Mouse (Mus musculus): Measurements from ENCODE around the gene Ing4.
"Not testable (repeated sequence)": the region's sequence is repeated elsewhere in the genome, so short reads cannot be mapped to it uniquely, and the experiment has no call there.

Ing4 gene

DNA sequence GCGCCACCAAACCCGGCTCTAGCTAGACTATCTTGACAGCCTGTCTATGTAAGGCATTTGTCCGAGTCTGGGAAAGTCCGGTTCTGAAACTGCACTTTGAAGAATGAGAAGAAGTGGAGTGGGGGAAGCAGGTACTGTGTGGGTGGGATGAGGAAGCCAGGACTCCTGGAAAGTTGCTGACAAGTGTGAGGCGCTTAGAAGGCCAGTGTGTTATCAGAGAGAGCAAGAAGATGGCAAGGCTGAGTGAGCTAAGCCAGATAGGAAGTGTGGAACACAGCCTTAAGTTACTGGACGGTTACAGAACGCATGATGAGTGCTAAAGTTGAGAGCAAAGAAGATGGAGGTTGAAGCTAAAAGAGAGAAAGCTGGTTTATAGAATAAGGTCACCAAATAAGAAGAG, 2.5 kb downstream of the Ing4 start:
- no peak for DNase-seq (ENCODE audit: low read depth)

DNA sequence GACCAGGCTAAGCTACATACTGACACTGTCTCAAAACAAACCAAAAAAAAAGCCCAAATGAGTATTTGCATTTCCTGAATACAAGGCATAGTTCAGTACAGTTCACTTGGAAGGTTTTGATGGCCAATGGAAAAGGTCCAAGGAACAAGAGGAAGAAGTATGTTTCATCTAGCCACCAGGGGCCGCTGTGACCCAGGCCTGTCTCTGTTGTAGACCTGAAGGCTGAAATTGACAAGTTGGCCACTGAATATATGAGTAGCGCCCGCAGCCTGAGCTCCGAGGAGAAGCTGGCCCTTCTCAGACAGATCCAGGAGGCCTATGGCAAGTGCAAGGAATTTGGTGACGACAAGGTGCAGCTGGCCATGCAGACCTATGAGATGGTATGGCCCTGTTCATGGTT, 7.1 kb downstream of the Ing4 start:
- DNase-seq (ENCODE audit: low read depth): peak; percentile 86

DNA sequence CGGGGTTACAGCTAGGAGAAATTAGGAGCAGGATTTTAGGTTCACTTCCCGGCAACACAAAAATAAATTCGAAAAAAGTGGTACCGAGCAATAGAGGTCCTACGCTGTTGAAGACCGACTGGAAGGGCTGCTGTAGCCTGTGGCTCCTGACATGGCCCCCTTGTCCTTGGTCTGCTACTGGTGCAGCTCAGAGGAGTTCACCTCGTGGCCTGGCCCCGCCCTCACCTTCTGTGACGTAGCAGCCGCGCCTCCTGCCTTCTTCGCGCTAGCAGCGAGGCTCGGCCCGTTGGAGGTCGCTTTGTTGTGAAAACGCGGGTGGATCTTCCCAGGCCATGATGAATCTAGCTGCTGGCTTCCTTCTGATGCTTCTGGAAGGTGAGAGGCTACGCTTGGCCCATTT, 10.1 kb downstream of the Ing4 start, which contains the start of gene Acrbp:
Acrbp (plus strand) TSS at position 12 of the 400 bp plus-strand sequence.
- no peak for DNase-seq (ENCODE audit: low read depth)

DNA sequence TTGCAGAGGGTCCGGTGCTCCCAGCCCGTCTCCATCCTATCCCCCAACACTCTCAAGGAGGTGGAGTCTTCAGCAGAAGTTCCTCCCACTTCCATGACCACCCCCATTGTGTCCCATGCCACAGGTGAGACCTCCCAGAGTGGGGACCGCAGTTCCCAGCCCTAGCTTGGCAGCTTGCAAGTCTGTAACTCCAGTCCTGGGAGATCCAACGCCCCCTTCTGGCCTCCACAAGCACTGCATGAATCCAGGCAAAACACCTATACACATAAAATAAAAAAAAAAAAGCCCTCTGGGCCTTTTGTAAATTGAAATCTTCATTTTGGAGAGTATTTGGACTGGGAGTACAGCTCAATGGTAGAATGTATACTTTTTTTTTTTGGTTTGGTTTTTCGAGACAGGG, 11.7 kb downstream of the Ing4 start:
- peak; percentile 62 for DNase-seq (ENCODE audit: low read depth)

DNA sequence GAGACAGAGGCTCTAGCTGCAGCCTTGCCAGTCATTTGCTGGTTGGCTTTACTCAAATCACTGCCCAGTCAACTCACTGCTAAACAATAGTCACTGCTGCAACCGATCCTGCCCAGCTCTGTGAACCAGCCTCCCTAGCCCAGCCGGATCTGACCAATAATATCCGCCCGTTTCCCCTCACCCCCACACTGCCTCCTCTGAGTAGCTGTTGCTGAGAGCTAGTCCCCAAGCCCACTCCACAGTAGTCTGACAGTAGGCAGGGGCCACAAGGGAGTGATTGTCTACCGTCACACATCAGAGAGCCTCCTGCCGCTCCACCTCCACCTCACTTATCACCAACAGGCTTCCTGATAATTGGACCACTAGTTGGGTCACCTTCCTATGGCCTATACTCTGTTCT, 21.9 kb downstream of the Ing4 start:
- no peak for DNase-seq (ENCODE audit: low read depth)

DNA sequence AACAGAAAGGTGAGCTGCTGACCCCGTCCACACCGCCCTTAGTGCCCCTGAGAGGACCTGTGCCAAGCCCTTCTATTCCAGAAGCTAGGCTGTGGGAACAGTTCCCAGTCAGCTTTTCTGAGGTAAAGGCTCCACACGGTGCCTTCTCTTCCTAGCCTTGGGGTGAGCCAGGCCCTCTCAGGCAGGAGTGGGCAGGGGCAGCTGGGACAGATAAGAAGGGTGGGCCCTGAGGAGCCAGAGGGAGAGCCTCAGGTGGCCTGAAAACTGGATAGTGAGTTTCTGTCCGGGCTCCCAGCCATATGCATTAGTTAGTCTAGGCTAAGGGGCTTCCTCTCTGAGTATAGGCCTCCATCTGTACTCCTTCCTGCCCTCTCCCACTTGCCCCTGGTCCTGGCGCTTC, 23.0 kb downstream of the Ing4 start:
- DNase-seq (ENCODE audit: low read depth): no peak

DNA sequence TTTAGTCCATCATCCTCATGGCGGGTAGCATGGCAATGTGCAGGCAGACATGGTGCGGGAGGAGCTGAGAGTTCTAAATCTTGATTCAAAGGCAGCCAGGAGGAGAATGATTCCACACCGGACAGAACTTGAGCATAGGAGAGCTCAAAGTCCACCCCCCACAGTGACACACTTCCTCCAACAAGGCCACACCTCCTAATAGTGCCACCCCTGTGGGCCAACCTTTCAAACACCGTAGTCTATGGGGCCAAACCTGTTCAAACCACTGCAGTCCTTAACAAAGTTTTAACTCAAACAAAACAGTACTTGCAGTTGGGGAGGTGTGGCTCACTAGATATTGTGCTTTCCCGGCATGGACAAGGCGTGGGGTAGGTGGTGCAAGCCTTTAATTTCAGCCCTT, 24.3 kb downstream of the Ing4 start:
- DNase-seq (ENCODE audit: low read depth): no peak

DNA sequence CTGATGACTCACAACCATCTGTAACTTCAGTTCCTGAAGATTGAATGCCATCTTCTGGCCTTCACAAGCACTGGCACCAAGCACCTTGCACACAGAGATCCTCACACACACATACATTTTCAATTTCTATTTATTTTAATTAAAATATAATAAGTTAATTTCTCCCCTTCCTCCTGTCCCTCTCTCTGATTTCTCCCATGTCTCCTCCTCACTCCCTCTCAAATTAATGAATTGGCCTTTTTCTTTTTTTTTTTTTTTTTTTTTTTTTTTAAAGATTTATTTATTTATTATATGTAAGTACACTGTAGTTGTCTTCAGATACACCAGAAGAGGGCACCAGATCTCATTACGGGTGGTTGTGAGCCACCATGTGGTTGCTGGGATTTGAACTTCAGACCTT, 25.7 kb downstream of the Ing4 start:
- not testable (repeated sequence) for DNase-seq (ENCODE audit: low read depth)

DNA sequence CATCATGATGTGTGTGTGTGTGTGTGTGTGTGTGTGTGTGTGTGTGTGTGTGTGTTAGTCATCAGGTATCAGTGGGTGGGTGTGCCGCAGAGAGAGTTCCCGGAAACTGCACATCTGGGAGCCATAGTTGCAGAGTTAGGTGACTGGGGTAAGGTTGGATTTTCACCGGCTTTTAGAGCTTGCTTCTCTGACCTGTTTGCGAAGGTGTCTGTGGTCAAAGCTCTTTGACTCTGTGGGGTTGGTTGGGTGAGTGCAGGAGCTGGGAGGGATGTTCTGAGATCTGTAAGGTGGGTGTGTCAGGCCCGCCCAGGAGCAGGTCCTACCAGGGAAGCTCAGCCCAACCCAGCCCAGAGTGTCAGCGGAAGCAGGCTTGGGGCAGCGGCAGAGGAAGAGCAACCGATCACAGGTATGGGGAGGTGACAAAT, 28.0 kb downstream of the Ing4 start, which contains the start of gene Lpar5:
Lpar5 (plus strand) TSS at position 350 of the 425 bp plus-strand sequence.
- peak; percentile 73 for DNase-seq (ENCODE audit: low read depth)

DNA sequence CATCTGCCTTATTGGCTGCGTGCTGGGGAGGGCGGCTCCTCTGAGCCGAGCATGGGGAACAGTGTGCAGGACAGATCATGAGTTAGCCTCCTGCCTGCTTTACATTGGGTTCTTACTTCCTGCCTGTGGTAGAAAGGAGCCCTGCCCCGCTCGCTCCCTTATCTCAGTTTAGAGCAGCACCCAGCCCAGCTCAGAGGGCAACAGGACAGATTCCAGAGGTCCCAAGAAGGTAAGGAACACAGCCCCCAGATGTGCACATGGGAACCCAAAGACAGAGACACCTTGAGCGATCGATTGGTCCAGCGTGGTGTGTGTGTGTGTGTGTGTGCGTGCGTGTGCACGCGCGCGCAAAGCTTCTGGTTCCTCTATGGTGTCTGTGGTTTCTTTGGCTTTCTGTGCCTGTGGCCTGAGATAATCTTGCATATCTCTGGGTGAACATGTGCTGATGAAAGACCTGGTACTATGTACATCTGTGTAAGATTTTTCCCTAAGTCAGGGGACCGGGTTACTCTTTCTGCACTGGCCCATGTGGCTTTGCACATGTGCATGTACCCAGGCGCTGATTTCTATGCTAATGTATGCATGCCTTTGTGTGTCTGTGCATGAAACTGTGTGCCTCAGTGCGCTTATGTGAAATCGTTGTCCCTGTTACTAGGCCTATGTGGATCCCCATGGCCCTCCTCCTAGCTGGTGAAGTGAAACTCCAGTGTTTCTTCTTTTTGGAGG, 31.8 kb downstream of the Ing4 start:
- DNase-seq (ENCODE audit: low read depth): peak; percentile 78

DNA sequence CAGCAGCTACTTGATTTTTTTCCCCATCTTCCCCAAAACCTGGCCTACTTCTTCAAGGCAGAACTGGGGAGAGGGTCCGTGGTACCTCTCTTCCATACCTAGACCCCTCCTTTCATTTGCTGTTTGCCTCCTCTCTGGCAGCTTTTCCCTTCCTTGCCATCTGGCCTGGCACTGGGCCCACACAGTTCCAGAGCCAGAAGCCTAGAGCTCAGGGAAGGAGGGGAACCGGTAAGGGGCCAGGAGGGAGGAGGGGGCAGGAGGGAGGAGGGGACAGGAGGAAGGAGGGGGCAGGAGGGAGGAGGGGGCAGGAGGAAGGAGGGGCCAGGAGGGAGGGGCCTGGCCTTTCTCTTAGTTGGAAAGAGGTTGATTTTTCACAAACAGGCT, 32.3 kb downstream of the Ing4 start:
- DNase-seq (ENCODE audit: low read depth): peak; percentile 52

DNA sequence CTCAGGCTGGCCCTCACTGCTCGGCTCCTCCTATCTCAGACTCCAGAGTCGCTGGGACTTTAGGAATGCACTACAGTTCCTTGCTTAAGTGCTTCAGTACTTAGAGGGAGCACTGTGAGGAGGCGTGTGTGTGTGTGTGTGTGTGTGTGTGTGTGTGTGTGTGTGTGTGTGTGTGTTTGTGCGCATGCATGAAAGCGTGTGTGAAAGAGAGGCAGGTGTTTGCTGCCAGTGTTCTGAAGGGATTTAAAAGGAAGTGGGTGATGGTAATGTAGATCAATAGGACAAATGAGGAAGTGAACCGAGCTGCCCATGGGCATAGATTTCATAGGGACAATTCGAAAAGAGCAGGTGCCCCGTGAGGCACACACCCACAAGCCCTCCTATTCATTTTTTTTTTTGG, 34.3 kb downstream of the Ing4 start:
- no peak for DNase-seq (ENCODE audit: low read depth)

DNA sequence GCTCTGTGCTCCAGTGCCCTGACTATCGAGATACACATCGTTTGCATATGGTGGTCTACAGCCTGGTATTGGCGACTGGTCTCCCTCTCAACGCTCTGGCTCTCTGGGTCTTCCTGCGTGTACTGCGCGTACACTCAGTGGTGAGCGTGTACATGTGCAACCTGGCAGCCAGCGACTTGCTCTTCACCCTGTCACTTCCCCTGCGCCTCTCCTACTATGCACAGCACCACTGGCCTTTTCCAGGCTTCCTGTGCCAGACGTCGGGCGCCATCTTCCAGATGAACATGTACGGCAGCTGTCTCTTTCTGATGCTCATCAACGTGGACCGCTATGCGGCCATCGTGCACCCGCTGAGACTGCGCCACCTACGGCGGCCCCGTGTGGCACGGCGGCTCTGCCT, 41.8 kb downstream of the Ing4 start:
- no peak for DNase-seq (ENCODE audit: low read depth)

DNA sequence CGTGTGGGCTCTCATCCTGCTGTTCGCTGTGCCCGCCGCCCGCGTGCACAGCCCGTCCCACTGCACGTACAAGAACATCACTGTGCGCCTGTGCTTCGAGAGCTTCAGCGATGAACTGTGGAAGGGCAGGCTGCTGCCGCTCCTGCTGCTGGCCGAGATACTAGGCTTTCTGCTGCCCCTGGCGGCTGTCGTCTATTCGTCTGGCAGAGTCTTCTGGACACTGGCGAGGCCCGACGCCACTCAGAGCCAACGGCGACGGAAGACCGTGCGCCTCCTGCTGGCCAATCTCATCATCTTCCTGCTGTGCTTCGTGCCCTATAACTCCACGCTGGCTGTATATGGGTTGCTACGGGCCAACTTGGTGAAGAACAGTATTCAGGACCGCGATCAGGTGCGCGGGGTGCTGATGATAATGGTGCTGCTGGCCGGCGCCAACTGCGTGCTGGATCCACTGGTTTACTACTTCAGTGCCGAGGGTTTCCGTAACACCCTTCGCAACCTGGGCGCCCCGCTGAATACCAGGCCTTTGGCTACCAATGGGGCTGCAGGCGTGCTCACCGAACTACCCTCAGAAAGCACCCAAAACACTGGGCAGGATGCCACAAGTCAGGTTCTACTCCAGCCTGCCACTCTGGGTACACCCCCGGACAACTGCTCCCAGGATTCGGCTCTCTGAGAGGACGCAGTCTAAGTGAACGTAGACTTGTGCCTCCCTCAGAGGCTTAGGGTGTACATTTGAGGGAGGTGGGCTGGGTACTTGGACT, 42.4 kb downstream of the Ing4 start:
- peak; percentile 13 for DNase-seq (ENCODE audit: low read depth)

DNA sequence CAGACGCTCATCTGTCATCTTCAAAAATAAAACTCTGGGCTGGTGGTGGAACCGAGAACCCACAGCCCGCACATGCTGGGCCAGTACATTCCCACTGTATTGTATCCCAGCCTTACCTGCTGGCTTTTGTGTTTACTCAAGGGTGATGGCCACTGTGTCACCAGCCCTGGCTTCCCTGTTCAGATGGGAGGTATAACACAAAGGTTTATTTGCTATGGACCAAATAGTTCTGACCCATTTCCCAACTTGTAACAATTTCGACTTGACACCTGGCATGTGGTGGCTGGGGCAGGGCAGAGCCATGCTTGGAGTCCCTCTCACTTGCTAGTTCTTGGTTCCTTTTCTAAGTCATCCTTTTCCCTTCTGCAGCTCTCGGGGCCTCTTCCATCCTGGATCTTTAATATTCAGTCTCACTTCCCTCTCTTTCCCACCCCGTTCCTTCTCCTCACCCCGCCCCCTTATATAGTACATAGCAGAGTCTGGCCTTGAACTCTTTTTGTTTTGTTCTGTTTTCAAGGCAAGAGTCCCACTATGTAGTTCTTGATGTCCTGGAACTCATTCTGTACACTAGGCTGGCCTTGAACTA, 43.3 kb downstream of the Ing4 start:
- DNase-seq (ENCODE audit: low read depth): no peak

DNA sequence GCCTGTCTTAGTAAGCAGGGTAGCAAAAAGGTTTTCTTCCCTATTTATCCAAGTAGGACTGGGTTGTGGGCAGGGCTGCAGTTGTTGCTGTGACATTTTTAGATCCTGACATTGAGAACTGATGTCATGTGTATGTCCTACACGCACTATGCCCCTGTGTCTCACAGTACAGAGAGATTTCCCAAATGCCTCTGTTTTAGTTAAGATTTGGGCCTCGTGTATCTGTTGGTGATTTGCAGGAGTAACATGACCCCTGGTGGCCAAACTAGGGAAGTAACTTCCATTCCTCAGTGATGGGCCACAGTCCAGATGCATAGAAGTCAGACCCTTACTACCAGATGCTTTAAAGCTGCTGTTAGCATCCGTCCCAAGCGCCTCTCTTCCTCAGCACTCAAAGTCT, 44.9 kb downstream of the Ing4 start:
- DNase-seq (ENCODE audit: low read depth): peak; percentile 83

DNA sequence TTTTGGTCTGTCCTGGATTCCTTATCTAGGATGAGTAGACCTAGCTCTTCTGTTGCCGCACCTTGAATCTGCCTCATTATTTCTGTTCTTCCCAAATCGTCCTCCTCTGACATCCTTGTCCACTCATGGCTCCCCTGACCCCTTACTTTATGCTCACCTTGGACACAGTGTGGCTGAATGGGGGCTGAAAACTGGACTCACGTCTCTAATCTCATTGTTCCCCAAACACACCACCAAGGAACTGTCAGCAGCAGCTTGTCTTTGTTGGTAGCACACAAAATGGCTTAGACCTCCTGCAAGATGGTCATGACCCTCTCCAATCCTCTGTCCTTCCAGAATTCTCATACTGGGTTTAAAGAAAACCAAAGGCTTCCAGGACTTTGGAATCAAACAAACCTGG, 48.4 kb downstream of the Ing4 start:
- no peak for DNase-seq (ENCODE audit: low read depth)

DNA sequence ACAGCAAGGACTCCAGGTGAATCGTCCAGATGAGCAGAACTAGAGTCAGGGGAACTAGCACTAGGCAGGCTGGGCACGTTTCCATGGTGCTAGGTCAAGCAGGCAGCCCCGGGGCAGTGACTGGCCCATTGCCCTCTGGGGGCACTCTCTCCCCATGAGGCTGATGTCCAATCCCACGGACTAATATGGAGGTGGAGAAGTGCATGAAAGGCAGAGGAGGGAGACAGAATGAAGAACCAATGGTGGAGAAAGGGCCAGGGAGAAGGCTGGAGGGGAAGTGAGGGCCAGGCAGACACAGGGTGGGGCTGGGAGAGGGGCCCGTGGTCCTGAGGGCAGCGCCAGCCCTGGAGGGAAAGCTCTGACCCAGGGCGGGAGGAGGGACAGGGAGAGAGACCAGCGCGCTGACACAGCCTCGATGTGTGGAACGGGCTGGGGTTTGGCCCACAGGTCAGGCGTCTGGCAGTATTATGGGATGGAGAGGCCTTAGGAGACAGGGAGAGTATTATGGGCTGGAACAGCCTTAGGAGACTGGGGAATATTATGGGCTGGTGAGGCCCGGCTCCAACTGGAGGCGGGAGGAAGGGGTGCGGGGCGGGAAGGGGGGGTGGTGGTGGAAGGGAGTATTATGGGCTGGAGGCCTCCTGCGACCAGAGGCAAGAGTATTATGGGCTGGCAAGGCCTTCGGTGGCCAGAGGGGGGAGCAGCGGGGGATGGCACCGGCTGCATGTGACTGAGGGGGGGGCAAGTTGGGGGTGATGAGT, 49.2 kb downstream of the Ing4 start:
- DNase-seq (ENCODE audit: low read depth): no peak

DNA sequence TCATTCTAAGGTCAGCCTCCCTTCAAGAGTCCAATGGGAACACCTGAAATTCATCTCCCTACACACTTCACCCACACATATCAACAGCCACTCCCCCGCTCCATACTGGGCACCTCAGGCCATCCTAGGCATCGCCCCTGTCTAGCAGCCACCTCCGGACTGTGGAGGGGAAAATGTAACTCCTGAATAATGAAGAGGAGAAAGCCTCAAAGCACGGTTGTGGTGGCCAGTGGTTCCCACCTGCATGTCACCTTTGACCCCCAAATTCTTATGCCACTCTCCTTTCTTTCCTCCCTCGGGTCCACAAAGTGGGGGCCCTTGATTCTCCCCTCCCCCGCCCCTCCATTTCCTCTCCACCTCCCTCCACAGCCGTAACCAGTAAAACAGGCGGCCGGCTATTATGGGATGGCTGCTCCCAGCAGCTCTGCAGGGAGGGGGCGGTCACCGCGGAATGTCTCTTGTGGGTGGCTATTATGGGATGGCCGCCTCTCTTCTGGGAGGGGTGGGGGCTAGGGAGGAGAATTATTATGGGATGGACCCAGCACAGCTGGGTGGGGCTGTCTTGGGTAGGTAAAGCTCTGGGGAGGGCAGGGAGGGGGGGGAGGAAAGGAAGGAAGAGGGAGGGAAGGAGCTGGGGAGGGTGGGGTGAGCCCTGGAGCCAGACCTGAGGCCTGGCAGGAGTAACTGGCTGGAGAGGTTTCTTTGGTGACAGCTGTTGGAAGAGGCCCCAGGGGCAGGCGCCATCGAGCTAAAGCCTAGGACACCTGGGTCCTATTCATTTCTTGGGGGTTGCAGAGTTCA, 50.2 kb downstream of the Ing4 start:
- DNase-seq (ENCODE audit: low read depth): peak; percentile 61

DNA sequence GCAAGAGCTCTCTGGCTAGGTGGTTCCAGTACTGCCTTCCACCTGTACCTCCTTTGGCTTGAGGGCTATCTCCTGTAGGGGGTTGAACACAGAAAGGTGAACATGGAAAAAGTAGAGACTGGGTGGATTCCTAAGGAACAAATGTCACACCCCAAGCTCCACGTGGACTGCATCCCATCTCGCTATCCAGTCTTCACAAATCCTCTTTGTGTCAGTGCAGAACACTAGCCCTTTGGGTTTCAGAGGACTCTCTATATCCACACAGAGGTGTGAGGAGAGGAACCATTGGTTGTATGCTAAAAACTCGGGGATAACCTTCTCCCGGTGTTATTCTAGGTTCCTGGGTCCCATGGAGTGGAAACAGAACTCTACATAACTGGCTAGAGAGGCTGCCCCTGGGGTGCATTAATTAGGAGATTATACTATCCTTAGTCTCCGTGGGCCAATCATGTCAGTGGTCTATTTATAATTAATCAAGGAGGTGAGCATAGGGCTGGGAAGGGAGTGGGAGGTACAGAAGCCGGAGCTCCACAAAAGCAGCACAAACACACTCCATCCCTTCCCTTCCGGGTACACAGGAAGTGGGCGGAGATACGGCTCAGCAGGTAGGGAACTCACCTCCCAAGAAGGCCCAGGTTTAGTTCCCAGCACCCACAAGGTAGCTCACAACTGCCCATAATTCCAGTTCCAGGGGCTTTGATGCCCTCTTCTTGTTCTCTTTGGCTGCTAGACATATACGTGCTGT, 51.0 kb downstream of the Ing4 start:
- no peak for DNase-seq (ENCODE audit: low read depth)

DNA sequence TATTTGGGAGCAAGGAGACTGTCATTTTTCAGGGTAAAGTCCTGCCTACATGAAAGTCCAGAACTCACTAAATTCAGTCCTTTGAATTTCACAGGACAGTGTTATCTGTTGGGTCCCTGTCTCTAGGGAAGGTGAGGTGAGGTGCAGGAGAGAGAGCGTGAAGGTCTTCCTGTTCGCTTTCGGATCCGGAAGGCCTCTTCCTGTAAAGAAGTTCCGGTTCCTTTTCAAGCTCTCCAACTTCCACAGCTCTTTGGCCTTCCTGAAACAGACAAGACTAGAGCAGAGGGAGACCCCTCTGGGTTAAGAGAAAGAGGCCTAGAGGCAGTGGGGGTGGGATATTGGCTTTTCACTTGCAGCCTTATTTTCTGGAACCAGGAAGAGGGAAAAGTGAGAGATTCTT, 52.8 kb downstream of the Ing4 start:
- peak; percentile 53 for DNase-seq (ENCODE audit: low read depth)

Data from induced T-regulatory cell, adult 2 months (primary cell).